Mouse (Mus musculus): Measurements from ENCODE around the gene Klhl2. TPM values are rescaled to one million over a fixed set of nuclear protein-coding genes. Genes with fewer than 3 reads are reported as not detected.

Klhl2 gene
- polyA plus RNA-seq (2017; shearing (Covaris generic)): 1 to 10 TPM; 3.9 to 9.9 TPM

DNA sequence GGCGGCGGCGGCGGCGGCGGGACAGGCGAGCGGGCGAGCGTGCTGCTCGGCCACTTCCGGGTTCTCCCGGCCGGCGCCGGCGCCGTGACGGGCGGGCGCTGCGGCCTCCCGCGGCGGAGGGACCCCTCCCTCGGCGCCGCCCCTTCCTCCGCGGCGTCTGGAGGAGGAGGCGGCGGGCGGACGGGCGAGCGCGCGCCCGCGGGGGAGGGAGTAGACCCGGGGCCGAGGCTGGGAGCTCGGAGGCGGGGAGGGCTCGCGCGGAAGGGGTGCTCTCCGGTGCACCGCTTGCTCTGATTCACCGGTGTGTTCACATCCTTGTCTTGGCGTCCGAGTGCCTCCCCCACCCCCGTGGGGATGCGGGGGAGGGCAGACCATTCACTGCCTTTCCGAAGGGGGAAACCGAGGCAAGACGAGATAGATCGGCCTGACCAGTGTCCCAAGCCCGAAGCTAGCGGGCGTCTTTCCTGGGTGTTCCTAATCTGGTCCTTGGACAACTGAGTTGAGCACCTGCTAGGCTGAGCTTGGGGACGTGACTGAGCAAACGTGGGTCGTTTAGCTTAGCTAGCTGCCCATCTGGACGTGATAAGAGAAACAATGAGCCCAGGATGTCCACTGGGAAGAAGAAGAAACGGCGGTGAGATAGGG lies at the start of gene Klhl2:
Klhl2 (minus strand) TSS at position 121 of the 645 bp plus-strand sequence.
- peak; percentile 84 for ATAC-seq

DNA sequence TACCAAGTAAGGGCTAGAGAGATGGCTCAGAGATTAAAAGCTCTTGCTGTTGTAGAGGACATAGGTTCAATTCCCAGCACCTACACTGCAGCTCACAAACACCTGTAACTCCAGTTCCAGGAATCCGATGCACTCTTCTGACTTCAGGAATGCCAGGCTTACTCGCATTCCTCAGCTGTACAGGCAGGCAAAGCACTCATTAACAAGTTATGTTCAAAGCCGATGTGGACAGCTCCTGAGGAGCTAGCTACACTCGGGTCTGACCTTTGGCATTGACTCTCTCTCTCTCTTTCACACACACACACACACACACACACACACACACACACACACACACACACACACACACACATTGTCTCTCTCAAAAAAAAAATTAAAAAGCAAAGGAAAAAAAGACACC lies 48.9 kb upstream of the Klhl2 start:
- ATAC-seq: no peak

DNA sequence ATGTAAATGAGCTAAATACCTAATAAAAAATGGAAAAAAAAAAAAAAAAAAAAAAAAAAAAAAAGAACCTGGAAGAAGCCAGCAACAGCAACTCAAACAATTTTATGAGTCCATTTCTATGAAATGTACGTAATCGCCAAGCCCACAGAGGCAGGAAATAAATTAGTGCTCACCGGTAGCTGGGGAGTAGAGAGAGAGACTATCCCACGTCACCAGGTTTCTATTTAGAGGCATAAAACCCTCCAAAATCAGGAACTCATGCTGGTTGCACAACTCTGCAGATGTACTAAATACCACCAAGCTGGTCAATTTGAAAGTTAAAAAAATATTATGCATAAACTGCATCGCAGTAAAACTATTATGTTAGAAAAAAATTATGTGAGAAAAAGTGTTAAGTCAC lies 46.9 kb upstream of the Klhl2 start:
- no peak for ATAC-seq

- ATAC-seq: no peak
Observed at GRCm38 (mm10) chr8:64880619-64881200, 30.9 kb upstream of the Klhl2 start.

DNA sequence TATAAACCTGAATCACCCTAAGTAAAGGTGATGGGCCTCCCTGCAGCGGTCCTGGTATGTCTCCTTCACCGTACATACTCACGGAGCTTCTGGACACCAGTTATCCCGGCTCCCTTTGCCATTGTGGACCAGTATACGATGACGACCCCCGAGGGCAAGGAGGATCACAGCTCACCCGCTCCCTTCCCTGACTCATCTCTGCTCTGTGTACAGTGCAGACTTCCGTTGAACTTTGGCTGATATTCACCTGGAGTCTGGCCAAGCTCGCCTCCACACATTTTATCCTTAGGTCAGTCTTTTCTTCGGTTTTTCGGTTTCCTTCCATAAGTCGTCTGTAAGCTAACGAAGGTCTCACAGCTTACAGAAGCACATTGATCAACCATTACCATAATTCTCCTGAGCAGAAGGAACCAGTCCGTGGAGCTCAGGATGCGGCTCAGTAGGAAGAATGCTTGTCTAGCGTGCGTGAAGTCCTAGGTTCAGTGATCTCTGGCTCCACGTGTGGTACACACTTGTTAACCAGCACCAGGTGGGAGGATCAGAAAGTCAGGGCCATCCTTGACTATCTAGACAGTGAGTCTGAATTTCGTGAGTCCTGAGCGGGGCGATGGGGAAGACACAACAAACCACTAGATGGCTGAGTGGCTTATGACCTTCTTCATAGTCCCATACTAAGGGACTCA lies 28.0 kb upstream of the Klhl2 start:
- no peak for ATAC-seq

- peak; percentile 69 for ATAC-seq
Observed at GRCm38 (mm10) chr8:64871469-64872165, 21.8 kb upstream of the Klhl2 start.

DNA sequence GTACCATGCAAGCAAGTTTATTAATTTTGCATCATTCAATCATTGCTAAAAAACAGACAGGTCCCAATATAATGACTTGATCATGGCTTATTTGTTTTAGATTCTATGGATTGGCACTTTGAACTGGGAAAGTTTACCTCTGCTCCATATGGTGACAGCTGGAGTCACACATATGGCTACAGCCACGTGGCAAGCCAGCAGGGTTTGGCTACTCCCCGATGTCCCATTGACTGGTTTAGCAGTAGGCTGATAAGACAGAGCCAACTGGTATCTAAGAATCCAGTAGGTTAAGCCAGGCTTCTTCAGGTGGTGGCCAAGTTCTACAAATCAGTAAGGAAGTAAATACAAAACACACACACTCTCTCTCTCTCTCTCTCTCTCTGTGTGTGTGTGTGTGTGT lies 20.4 kb upstream of the Klhl2 start:
- ATAC-seq: no peak

- ATAC-seq: peak; percentile 5
Observed at GRCm38 (mm10) chr8:64849091-64849896, 523 bp downstream of the Klhl2 start.

DNA sequence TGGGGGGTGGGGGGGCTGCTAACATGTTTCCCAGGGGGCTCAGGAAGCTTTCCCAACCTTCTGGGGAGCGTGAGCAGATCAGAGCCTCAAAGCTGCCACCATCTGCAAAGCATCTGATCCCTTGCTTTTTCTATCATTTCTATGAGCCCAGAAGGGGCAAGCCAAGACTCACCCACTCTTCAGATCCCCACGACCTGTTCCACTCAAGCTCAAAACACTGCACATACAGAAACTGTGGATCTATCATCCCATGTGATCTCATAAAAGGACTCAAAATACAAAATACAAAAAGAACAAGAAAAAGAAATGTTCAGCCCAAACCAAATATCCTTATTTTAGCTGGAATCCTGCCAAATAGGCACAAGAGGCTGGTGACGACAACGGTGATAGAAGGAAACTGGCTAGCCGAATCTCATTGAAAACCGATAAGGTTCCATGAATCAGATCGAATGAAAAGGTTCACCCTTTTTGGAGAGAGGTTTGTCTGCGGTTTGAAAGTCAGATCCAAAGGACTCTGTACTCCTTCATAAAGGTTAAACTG lies 1.5 kb downstream of the Klhl2 start:
- no peak for ATAC-seq

DNA sequence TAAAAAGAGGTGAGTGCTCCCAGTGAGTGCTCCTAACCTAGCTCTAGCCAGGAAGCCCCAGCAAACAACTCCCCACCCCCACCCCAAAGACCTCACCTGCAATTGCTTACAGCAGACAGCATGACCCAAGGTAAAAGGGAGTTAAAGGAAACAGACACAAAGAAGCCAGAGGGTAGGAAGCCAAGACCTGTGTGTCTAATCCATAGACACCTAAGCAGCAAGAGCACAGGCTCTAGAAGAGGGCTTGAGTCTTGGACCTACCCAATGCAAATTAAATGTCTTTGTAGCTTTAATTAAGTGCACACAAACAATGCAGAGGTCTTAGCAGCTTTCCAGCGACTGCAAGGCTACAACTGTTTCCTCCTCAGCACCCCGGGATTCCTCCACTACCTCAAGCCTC lies 2.2 kb downstream of the Klhl2 start:
- ATAC-seq: no peak

GRCm38 (mm10) chr8:64847241-64847640 lies 2.6 kb downstream of the Klhl2 start:
- no peak for ATAC-seq

- no peak for ATAC-seq
Observed at GRCm38 (mm10) chr8:64845314-64845713, 4.5 kb downstream of the Klhl2 start.

DNA sequence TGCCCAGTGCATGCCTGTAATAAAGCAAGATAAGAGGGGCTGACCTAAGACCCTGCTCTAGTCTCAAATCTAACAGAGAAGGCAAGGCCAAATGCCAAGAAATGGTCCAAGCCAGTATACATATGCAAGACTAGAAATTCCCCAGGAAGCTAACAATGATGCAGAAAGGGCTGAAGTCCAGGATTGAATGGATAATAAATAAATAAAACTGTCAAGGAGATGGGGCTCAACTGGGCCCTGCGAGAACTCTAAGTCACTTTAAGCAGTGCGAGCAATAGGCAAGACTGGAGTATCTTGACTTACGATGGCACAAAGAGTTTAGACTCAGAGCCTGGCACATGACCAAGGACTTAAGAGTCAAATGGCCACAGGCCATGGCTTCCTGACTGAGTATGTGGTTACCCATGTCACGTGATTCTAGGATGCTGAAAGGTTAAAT lies 5.8 kb downstream of the Klhl2 start:
- ATAC-seq: no peak

DNA sequence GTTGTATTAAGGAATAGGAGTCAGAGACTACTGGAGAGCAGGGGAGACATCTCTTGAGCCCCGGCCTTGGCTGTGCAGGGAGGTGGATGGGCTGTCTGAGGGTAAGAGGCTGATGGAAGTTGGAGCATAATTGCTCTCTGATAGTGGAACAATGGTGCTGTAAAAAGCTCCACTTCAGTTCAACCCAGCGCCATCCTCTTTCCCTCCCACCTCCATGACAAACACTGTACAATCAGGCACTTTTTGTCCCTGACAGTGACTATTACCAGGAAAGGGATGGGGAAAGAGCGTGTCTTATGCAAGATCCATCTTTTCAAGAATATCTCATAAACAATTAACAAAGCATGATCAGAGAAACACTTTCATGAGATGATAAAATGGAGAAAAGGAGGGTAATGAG lies 6.6 kb downstream of the Klhl2 start:
- ATAC-seq: no peak

GRCm38 (mm10) chr8:64841747-64842406 lies 7.9 kb downstream of the Klhl2 start:
- no peak for ATAC-seq

DNA sequence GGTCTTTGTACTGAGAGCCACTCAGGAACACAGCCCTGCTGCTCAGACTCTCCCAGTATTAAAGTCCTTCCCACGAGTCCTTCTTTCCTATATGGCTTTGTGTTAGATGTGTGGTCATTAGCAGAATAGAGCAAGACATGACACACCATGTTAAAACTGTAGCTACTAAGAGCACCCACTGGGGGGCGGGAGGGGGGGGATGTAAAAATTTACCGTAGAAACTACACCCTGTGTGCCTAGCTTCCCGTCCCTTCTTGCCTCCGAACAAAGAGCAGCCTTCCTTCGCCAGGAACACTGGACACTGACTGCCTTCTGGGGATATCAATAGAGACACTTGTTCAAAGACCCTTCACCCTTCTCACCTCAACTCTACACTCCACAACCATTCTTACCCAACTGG lies 10.2 kb downstream of the Klhl2 start:
- ATAC-seq: no peak

- no peak for ATAC-seq
Observed at GRCm38 (mm10) chr8:64835475-64836122, 14.2 kb downstream of the Klhl2 start.

- ATAC-seq: no peak
Observed at GRCm38 (mm10) chr8:64834071-64834877, 15.5 kb downstream of the Klhl2 start.

GRCm38 (mm10) chr8:64832581-64833135 lies 17.2 kb downstream of the Klhl2 start:
- no peak for ATAC-seq

GRCm38 (mm10) chr8:64831656-64832055 lies 18.2 kb downstream of the Klhl2 start:
- ATAC-seq: no peak

Data from CD4-positive, CD25-positive, alpha-beta regulatory T cell, adult 4 months (primary cell).